Mouse (Mus musculus) lung, postnatal 36 days (tissue): Measurements from ENCODE around the gene Mkrn2.

ENCODE experiments used
- DNase-seq: peaks from one replicate; pipeline ENCODE4 v3.0.0; 2022; ENCODE audit warnings: mixed read lengths

The Mkrn2 gene

DNA sequence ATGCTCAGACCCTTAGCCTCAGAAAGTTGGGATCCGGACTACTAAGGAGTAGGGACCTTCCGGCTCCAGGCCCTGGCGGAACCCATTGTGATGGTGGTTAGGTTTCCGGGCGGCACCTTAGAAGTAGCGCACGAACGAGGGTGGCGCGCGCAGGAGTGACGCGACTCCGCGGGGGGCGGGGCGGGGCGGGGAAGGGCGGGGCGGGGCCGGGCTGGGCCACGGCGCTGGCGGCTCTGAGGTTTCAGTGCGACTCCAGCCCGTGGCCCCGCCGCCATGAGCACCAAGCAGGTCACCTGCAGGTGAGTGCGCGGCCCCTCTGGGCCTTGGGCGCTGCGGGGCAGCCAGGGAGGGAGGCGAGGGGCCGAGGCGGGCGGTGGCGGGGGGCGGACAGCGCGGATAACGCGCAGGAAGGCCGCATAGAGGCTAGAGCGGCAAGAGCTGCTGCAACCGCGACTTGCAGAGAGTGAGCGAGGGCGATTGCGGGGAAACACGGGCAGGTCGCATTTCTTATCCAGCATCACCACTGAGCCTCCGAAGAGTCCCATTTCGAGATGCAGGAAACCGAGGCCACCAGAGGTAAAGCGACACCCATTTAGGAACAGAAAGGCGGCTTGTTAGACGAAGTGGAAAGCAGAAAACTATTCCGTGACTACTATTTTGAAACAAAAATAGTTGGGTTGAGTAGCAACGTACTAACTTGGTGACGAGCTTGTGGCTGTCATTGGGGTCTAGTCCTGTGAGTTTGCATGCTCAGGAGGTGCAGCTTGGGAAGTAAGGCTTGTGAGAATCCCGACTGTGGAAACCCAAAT, at the start of gene Mkrn2:
Gene Mkrn2, plus strand, starts transcription at position 188 of the 809 bp plus-strand sequence.
- peak; percentile 82 for DNase-seq

GRCm38 (mm10) chr6:115555485-115555884, 46.2 kb upstream of the Mkrn2 start:
- no peak for DNase-seq

- DNase-seq = no peak
Measured at GRCm38 (mm10) chr6:115558176-115558575, 43.5 kb upstream of the Mkrn2 start.

GRCm38 (mm10) chr6:115559651-115560632, 41.8 kb upstream of the Mkrn2 start:
- no peak for DNase-seq

GRCm38 (mm10) chr6:115565479-115566045, 36.1 kb upstream of the Mkrn2 start:
- no peak for DNase-seq

- DNase-seq = no peak
Measured at GRCm38 (mm10) chr6:115574171-115574570, 27.5 kb upstream of the Mkrn2 start.

DNA sequence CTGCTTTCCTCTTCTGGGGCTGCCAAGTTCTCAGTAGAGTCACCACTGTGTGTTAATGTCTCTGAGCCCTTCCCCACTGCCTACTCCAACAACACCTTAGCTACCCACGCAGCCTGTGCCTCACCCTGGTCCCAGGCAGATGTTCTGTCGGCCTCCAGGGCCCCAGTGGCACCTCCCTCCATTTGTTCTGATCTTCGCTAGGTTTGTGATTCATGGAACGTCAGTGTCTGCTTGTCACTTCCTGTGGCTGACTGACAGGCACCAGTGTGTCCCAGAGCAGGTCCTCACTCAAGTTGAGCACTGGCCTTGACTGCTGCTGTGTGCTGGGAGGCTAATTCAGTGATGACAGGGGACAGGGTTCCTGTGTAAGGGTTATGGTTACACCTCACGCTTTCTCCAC, 24.3 kb upstream of the Mkrn2 start:
- no peak for DNase-seq

DNA sequence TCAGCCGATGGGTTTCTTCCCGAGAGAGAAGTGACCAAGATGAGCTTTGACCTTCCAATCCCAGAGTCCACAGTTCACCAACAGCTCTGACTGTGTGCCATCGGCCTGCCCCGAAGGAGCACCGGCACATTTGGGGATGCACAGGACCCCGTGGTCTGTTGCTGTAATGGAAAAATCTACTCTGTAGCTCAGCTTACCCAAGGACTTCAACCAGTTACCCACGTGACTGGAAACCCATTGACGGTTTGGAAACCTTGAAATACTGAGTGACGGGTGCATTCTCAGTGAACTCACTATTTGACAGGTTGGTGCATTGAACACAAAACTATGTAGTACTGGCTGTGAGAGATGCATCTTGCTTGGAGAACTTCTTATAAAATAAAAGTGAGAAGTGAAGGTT, 23.8 kb upstream of the Mkrn2 start:
- no peak for DNase-seq

GRCm38 (mm10) chr6:115580810-115581209, 20.9 kb upstream of the Mkrn2 start:
- DNase-seq = no peak

- DNase-seq = no peak
Measured at GRCm38 (mm10) chr6:115582328-115583115, 19.2 kb upstream of the Mkrn2 start.

DNA sequence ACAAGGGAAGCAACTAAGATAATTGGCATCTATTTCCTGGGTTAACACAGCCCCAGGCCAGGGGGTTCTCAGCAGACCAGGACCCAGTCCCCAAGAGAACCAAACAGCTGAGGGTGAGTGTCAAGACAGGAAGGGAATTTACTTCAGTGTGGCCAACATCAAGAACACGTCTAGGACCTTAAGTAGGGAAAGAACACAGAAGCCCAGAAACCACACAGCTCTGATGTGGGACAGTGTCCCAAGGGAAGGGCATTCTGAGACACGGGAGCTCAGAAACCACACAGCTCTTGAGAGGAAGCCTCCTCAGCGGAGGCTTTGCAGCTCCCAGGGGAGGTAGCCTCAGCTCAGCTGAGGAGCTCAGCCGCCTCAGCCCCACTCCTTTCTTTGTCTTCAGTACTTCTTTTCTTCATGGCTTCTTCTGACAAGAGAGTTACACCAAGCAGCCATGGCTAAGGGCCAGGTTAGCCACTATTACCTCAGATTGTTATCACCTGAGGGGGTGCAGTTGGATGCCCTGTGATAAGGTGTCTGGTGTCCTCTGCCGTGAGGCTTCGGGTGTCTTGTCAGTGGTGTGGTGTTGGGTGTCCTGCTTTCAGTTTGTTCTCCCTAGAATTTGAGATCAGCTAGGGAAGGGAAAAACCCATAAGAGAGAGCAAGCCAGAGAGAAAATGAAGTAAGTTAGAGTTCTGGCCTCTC, 18.1 kb upstream of the Mkrn2 start:
- no peak for DNase-seq

DNA sequence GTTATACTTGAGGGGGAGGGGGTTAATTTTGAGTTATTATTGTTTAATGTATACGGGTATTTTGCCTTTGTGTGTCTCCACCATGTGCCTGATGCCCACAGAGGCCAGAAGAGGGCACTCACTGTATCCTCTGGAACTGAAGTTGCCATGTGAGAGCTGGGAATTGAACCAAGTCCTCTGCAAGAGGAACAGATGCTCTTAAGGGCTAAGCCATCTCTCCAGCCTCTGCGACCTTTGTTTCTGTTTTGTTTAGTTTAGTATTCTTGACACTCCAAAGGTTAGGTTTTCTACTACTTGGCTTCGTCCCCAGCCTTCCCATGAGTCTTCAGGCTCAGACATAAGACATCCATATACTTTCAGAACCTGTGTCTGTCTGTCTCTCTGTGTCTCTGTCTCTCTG, 17.5 kb upstream of the Mkrn2 start:
- no peak for DNase-seq

DNA sequence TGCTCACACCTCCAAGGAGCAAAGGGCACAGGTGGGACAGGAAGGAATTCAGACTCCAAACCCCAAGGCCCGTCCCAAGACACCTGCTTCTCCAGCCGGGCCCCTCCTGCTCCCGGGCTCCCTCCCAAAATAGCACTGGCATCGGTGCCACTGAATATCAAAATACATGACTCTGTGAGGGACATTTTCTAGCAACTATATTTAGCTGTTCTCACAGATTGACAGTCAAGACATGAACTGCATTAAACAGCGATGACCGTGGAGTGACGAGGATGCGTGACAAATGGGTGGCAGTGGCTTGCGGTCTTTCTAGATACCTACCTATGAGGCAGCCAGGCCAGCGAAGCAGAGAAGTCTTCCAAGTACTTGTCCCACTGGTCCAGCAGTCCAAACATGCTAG, 15.4 kb upstream of the Mkrn2 start:
- no peak for DNase-seq

GRCm38 (mm10) chr6:115591692-115592359, 9.9 kb upstream of the Mkrn2 start:
- no peak for DNase-seq

DNA sequence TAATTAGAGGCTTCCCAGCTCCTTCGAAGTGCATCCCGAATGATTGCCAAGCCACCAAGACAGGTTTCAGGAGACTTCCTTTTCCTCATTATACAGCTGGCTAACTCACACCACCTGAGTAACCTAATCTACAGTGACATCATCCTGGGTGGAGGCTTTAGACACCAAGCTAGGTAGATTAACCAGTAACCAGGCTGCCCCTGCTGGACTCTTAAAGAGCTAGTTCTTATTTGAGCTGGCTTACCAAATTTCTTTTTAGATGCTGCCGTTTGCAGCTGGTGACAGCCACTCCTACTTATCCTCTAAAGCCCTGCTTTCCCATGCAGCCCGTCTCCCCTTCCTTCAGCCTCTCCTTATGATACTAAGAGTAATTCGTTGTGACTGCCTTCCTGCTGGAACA, 9.2 kb upstream of the Mkrn2 start, which contains the start of gene Mkrn2os:
Gene Mkrn2os, minus strand, starts transcription at position 119 of the 400 bp plus-strand sequence.
- no peak for DNase-seq

DNA sequence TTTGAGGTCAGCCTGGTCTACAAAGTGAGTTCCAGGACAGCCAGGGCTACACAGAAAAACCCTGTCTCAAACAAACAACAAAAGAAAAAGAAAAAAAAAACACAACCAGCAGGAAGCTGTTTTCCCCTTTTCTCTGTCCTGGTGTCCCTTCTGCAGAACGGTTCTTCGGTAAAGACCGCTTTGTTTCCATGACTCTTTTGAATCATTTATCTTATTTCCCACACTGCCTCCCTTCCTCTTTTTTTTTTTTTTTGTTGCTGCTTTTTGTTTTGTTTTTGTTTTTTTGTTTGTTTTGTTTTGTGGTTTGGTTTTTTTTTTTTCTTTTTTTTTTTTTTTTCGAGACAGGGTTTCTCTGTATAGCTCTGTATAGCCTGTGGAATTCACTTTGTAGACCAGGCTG, 8.4 kb upstream of the Mkrn2 start:
- no peak for DNase-seq

GRCm38 (mm10) chr6:115594463-115594862, 7.2 kb upstream of the Mkrn2 start:
- DNase-seq = no peak

DNA sequence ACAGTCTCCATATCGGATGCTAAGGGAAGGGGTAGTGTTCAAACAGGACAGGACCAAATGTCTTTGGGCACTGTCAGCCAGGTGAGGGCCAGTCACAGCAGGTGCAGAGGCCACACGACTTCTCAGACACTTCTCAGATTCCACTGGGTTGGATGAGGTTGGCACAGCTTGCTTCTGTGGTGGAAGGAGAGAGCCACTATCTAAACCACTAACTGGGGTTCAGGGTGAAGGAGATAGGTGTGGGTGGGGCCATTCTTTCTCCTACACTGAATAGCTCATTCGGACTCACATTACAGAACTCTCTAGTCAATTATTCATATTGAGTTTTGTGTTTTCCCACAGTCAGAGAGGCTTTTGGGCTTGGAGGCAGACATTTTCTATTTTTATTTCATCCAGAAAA, 6.0 kb upstream of the Mkrn2 start:
- DNase-seq = no peak

DNA sequence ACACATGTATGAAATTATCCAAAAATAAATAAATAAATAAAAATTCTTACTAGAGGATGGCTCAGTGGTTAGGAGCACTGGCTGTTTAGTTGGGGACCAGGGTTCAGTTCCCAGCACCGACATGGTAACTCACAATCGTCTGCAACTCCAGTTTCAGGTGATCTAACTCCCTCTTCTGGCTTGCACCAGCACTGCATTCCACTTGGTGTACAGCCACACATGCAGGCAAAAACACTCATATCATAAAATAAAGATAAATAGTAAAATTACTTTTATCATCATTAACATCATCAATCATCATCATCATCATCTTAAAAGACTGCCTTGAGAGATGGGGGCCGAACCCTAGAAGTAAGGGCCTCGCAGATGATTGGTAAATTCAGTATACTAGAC, 384 bp upstream of the Mkrn2 start:
- DNase-seq = no peak

- no peak for DNase-seq
Measured at GRCm38 (mm10) chr6:115606461-115606860, 4.8 kb downstream of the Mkrn2 start.

DNA sequence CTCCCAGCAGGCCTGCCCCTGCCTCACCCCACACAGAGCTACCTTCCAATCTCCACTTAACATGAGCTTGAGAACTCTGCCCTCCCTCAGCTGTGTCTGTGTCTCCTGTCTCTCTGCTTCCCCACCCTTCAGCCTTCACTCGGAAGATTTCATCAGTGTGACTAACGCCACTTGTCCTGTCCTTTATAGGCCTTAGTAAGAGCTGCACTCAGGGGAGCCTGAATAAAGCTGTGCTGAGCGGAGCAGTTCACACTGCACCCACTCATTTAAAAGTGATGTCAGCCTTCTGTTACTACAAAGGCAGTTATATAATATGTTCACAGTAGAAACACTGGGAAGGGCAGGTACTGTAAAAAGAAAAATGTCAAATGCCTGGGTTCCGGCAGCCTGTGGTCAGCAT, 5.7 kb downstream of the Mkrn2 start:
- peak; percentile 23 for DNase-seq
